ENCODE assay signal across 8 mouse cellular contexts in the genomic region with DNA sequence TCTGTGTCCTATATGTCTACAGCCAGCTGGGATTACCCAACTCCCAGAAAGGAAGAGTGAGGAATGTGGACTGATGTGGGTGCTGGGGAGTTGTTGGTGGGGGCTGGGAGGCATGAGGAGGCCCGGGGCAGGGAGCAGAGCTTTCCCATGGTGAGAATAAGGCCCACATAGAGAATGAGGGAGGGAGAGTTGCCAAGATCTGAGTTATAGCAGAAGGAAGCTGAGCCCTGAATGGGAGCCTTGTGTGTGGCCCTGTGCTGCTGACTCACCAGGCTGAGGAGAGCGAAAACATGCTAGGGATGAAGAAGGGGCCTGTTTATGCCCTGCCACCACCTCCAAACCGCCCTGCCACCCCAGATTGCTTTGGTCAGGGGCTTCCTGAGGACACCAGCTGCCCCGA. TPM values are rescaled to one million over a fixed set of nuclear protein-coding genes. Genes with fewer than 3 reads are reported as not detected.
DNase-seq lines count a peak whose midpoint lies in the region; ATAC-seq lines count a peak whose summit lies in the region.

No protein-coding gene starts in this region.

- H3K36me3 ChIP-seq in hindbrain, embryonic 10.5 days, result no peaks in the 10 kb centered on the region
- H3K36me3 ChIP-seq in limb, embryonic 11.5 days (ENCODE audit: control insufficient read depth, insufficient read depth, low read length), result no peaks in the 10 kb centered on the region

- H3K27me3 ChIP-seq in hindbrain, embryonic 10.5 days (ENCODE audit: insufficient read depth, poor library complexity, severe bottlenecking), result no peaks in the 10 kb centered on the region
- H3K27me3 ChIP-seq in limb, embryonic 11.5 days (ENCODE audit: control insufficient read depth, insufficient read depth, low read length), result no peaks in the 10 kb centered on the region

- no peak overlapping the region for H3K9ac ChIP-seq in limb, embryonic 11.5 days (ENCODE audit: low read length)

- H3K4me2 ChIP-seq in limb, embryonic 11.5 days (ENCODE audit: low read depth, severe bottlenecking), result no peak overlapping the region

- peaks cover 29% of the 10 kb centered on the region for H3K4me1 ChIP-seq in hindbrain, embryonic 10.5 days (replicated peaks)
- peaks cover 11% of the 10 kb centered on the region for H3K4me1 ChIP-seq in limb, embryonic 11.5 days (ENCODE audit: control insufficient read depth, insufficient read depth, low read length)

- peak; percentile 33 for DNase-seq in cerebellum, adult 11-12 months
- no peak for DNase-seq in cerebellum, postnatal 4 days (ENCODE audit: low spot score in 2 of 2)
- DNase-seq in ovary, adult 18-20 months (ENCODE audit: low spot score), result peak; percentile 25
- no peak for DNase-seq in ovary, postnatal 14 days (ENCODE audit: low spot score)
- no peak for DNase-seq in hindbrain, embryonic 10.5 days (ENCODE audit: low spot score)
- DNase-seq in limb, embryonic 11.5 days (ENCODE audit: low spot score), result no peak
- peak; percentile 54 to 55 for DNase-seq in right cerebral cortex, postnatal 36 days (ENCODE audit: low spot score in 2 of 2)
- DNase-seq in urinary bladder, postnatal 10 days (ENCODE audit: low spot score), result no peak

- 50% methylated on average over 4 of the region's 4 CpGs for WGBS in hindbrain, embryonic 10.5 days
- 50% methylated on average over 4 of the region's 4 CpGs for WGBS in limb, embryonic 11.5 days

- H3K4me3 ChIP-seq in hindbrain, embryonic 10.5 days, result no peak overlapping the region
- no peak overlapping the region for H3K4me3 ChIP-seq in limb, embryonic 11.5 days (ENCODE audit: low read depth, low read length)

- no peaks in the 10 kb centered on the region for H3K9me3 ChIP-seq in hindbrain, embryonic 10.5 days
- no peaks in the 10 kb centered on the region for H3K9me3 ChIP-seq in limb, embryonic 11.5 days (ENCODE audit: control insufficient read depth, low read length)

- ATAC-seq in limb, embryonic 11.5 days (ENCODE audit: insufficient number of reproducible peaks, low FRiP score, low TSS enrichment, low read depth), result no peak

- H3K27ac ChIP-seq in hindbrain, embryonic 10.5 days, result peak overlapping the region; percentile 47
- H3K27ac ChIP-seq in limb, embryonic 11.5 days (replicated peaks; ENCODE audit: low read depth, low read length), result peak overlapping the region; percentile 63; the same call in 1 of the 2 replicates

RNA-seq across cellular contexts. Expression of gene Wnt2b, which starts 32.1 kb away (rescaled TPM):
- 1.3 and 1.7 TPM in 2 replicates for polyA plus RNA-seq in hindbrain, embryonic 10.5 days (2016; fragmentation: Nextera tagmentation; extraction: Ambion mirVana)
- 0.43 and 0.72 TPM in 2 replicates for polyA plus RNA-seq in limb, embryonic 11.5 days (2014; fragmentation: Nextera tagmentation; extraction: Ambion mirVana)

RNA-seq across cellular contexts. Expression of gene Cttnbp2nl, which starts 59.1 kb away (rescaled TPM):
- polyA plus RNA-seq in hindbrain, embryonic 10.5 days (2016; fragmentation: Nextera tagmentation; extraction: Ambion mirVana), result 41.3 and 41.8 TPM in 2 replicates
- 40.2 and 50.8 TPM in 2 replicates for polyA plus RNA-seq in limb, embryonic 11.5 days (2014; fragmentation: Nextera tagmentation; extraction: Ambion mirVana)

Comparison
In these comparisons a context has a peak if more than half of its experiments do, and no peak if none do; other contexts are left out.
1. DNase-seq: peak in cerebellum, adult 11-12 months (single experiment), ovary, adult 18-20 months (single experiment) and right cerebral cortex, postnatal 36 days (2 of 2); none in cerebellum, postnatal 4 days (0 of 2), ovary, postnatal 14 days (single experiment), hindbrain, embryonic 10.5 days (single experiment), limb, embryonic 11.5 days (single experiment) and urinary bladder, postnatal 10 days (single experiment).